In genomic region chr12:25509666-25510065, GRCm38 (mm10) we compare ENCODE assay signal across 19 mouse cellular contexts.
"Had no signal": no experiment of that assay in that cellular context is flagged by ENCODE, and none has a peak within 500 bp of the region (broad histone marks: within the 10 kb centered on the region; RNA-seq: fewer than 3 reads in every experiment).

No protein-coding gene starts in this region.

- H3K9ac ChIP-seq: lung, embryonic 14.5 days; midbrain, embryonic 12.5 days; neural tube, embryonic 13.5 days; neural tube, embryonic 15.5 days; stomach, embryonic 15.5 days had no signal

- H3K27me3 ChIP-seq: midbrain, embryonic 12.5 days; neural tube, embryonic 13.5 days; neural tube, embryonic 15.5 days; stomach, embryonic 15.5 days had no signal

- DNase-seq: lung, adult 18-20 months; lung, embryonic 14.5 days; lung, postnatal 10 days; lung, postnatal 4 days; midbrain, embryonic 14.5 days; right cerebral cortex, adult 18-20 months; right cerebral cortex, postnatal 25 days; right cerebral cortex, postnatal 4 days; thymus, adult 2 months; thymus, postnatal 25 days; thymus, postnatal 4 days had no signal

- H3K27ac ChIP-seq: midbrain, embryonic 10.5 days; midbrain, embryonic 12.5 days; neural tube, embryonic 13.5 days; neural tube, embryonic 15.5 days; stomach, embryonic 15.5 days; stomach, postnatal 0 days had no signal

- H3K4me2 ChIP-seq: lung, embryonic 14.5 days; midbrain, embryonic 12.5 days; neural tube, embryonic 13.5 days; neural tube, embryonic 15.5 days; stomach, embryonic 15.5 days had no signal

- ATAC-seq: midbrain, embryonic 16.5 days had no signal

- H3K4me1 ChIP-seq: midbrain, embryonic 10.5 days; midbrain, embryonic 12.5 days; neural tube, embryonic 13.5 days; neural tube, embryonic 15.5 days; stomach, embryonic 15.5 days had no signal

- H3K4me3 ChIP-seq: midbrain, embryonic 10.5 days; midbrain, embryonic 12.5 days; myocyte; neural tube, embryonic 13.5 days; neural tube, embryonic 15.5 days; stomach, embryonic 15.5 days had no signal

- H3K9me3 ChIP-seq: midbrain, embryonic 12.5 days; stomach, embryonic 15.5 days had no signal

- H3K36me3 ChIP-seq: midbrain, embryonic 10.5 days; midbrain, embryonic 12.5 days; neural tube, embryonic 13.5 days; neural tube, embryonic 15.5 days; stomach, embryonic 15.5 days had no signal
